Mouse (Mus musculus) urinary bladder, postnatal 14 days (tissue): ENCODE data around the gene Ptprd.

Experiments
- DNase-seq: peaks from one replicate; pipeline ENCODE4 v3.0.0; 2021; ENCODE audit warnings: low spot score

Ptprd gene

DNA sequence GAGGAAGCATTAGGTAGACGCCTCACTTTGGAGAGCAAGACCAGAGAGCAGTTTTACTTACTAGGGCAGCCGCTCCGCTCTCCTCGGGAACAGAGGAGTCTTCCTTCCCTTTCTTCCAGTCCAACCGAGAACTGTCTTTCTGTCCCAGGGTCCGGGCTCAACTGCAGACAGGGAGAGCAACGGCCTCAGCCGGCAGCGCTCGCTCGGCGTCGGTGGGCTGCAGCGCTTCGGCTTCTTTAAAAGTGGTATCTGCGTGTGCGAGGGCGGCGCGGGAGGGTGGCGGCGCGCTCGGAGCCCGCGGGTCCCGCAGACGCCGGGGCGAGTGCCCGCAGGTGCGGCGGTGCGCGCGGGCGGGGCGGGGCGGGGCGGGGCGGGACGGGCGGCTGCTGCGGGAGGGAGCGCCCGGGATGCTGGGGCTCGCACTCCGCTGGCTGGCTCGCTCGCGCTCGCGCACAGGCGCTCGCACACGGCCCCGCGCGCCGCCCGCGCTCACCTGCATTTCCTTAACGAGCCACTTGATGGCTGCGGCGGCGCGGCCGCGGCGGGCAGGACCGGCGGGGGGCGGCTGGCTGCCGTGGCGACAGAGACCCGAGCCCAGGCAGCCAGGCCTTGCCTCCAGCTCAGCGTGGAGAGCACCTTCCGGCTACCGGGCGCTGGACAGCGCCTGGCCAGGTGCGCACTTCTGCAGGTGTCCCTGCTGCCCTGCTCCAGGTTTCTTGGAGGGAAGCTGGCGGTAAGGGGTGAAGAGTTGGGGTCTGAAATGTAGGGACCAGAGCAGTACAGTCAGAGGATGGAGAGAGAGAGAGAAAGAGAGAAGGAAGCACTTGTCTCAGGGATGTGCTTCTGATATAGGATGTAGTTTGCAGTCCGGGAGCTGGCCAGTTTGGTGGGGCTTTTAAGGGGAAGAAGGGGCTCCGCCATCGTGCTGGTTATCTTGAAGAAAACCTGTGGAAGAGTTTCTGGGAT lies at the start of gene Ptprd:
Gene Ptprd, minus strand, starts transcription at position 433 of the 966 bp plus-strand sequence.
- DNase-seq, result peak; percentile 12

DNA sequence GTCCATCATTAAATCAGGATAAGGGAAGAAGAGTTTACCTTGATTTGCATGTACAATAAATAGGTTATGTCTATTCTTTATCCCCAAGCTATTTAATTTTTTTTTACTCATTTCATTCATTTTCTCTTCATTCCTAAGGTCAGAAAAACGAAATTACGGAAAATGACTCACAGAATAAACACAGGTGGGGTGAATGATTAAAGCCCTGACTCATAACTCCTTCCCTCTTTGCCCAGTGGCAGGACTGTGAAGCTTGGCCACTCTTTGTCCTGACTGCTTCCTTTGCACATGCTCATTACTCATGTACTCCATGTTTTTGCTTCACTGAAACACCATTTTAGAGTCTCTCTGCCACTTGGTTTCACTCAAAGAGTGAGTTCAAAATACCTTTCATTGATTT lies 24.1 kb upstream of the Ptprd start:
- DNase-seq, result no peak

DNA sequence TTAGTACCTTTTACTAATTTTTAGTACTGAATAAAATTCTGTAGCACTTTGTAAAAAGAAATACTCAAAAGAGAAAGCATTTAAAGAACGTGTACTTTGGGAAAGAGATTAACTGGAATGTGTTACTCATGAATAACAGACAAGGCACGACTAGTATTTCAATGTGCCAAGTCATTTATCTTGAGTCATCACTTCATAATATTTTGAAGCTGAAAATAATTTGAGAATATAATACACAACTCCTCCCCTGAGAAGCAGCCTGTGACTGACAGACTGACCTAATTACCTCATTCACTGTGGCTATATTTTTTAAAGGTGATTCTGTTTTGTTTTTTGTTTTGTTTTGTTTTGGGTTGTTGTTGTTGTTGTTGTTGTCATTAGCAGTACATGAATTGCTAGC lies 23.6 kb upstream of the Ptprd start:
- no peak for DNase-seq

DNA sequence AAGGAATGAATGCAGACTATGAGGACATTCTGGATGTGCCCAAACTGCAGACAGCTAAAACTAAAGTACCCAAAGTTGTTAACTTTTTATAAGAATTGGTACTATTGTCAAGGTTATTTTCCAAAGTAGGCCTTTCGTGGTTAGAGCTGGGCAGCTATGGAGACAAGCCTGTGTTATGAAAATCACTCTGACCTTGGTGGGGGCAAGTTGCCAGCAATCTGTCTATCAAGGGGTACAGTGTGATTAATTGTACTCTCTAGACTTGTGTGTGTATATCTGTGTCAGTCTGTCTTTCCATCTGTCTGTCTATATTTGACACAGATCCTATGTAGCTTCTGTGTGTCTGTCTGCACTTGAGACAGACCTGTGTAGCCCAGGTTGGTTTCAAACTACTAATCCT lies 22.9 kb upstream of the Ptprd start:
- no peak for DNase-seq

DNA sequence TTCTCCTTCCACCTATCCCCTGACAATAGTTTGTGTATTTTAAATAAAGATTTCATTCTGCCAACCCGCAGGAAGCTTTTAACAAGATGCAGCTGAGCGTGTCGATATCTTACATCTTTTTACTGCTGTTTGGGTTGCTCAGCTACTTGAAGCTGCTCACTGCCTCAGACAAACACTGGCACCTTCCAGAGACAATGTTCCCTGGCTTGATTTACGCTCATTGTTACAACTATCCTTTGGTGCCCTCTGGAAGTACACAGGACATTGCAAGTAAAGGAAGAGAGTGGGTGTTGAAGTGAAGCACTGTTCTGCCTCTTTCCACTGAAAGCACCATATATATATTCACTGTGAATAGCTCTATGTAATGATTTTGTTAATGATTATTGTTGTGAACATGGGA lies 2.2 kb upstream of the Ptprd start:
- DNase-seq, result no peak

DNA sequence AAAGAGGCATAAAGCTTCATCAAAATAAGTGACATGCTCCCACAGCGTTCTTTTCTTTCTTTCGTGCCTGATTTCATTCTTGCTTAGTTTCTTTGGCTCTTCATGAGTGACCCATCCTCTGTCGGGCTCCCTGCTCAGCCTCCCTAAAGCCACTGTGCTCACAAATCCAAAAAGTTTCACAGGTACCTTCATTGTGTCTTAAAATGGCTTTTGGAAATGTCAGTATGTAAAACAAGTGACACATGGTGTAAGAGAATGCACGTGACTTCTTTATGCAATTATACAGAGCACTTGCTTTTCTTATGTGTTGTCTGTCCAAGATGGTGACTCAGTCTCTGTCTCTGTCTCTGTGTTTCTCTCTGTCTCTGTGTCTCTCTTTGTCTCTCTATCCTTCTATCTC lies 1.2 kb upstream of the Ptprd start:
- DNase-seq, result no peak

DNA sequence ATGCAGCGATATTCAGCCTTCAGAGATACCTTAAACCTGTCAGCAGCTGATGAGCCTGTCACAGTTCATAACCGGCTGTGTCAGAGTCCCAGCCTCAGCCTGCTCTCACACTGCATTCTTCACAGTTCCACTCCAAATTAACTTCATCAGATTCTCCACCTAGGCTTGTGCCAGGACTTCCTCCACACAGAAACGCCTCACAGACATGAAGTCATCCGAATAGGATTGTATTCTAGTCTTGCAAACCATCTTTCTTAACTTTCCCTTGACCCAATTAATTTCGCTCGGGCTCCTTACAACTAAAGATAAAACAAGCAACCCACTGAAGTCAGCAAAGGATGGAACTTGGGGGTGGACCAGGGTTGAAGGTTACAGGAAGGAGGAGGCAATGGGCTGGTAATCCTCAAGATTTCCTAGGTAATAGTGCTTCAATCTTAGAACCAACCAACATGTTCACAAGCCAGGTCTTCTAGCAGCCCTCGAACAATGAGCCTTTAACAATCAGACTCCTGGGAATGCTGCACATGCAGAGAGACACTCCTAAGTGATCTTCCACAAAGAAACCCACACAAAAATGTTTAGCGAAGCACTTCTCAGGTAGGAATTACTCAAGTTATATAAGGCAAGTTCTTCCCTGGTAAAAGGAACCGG lies 758 bp downstream of the Ptprd start:
- DNase-seq, result no peak

DNA sequence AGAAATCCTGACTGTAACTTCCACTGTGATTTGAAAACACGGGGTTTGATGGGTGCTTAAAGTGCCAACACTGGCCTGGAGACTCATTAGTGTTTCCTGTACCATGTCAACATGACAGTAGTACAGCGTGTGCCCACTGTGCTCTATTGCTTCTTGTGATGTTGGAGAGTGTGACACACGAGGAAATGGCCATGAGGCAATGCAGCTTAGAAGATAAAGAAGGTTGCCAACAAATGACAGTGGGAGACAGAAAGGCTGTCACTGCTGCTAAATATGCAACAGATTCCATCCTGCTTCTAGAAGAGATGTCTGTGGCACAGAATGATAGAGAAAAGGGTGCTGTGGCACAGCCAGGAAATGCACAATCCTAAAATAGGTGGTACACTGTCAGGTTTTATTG lies 6.7 kb downstream of the Ptprd start:
- DNase-seq, result no peak

DNA sequence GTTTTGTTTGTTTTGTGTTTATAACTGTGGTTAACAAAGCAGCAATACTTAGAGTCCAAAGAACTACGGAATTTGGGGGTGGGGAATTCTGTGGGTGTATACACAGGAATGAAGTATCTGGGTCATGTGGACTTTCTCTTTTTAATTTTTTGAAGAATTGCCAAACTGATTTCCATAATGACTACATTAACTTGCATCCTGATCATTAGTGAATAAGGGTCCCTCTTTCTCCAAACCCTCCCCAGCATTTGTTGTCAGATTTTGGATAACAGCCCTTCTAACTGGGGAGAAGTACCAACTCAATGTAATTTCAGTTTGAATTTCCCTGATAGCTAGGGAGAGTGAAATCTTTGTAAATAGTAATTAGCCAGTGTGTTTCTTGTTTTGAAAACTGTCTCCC lies 43.3 kb downstream of the Ptprd start:
- DNase-seq, result no peak

DNA sequence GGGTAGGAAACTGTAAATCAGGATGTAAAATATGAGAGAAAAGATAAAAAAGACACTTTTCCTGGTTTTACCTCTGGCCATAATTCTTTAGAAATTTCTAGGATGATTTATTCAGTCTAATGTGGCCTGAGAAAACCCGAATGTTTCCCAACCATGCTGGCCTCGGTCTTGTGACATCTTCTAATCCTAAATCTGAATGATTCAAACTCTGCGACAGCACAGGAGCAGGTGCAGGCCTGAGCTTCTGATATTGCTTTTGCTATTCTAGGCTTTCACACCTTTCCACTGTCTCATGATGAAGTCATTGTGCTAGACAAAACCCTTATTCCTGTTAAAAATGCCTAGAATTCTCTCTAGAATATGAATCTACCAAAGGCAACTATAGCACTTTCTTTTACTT lies 51.3 kb downstream of the Ptprd start:
- no peak for DNase-seq

DNA sequence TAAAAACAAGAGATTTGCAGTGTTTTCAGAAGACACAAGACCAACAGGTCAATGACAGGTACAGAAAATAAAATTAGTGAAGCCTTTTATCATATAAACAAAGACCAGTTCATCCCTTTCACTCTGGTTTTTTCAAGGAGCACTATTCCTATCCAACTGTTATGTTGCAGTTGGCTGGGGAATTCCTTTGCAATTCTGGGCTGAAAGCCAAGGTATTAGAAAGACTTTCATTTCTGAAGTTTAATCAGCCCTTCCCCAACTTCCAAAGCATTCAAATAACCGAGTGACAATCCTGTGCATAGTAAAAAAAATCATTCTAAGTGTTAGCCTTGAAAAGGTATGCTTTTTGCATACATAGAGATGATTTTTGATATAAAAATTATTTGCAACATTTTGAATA lies 61.2 kb downstream of the Ptprd start:
- no peak for DNase-seq

DNA sequence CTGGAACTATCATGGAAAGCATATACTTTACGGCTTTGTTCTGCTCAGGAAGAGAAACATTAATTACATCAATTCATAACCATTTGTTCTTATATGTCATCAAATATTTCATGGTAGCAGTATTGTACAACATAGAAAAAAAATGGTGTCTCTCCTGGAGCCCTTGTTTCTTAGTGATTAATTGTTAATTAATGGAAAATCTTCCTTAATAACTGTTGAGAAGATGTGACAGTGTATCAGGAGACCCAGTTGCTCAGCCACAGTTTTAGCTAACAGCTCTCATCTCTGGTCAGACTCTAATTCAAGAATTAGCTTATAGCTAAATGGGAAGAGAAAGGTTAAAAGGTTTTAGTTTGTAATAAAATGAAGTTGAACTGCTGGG lies 69.0 kb downstream of the Ptprd start:
- no peak for DNase-seq

DNA sequence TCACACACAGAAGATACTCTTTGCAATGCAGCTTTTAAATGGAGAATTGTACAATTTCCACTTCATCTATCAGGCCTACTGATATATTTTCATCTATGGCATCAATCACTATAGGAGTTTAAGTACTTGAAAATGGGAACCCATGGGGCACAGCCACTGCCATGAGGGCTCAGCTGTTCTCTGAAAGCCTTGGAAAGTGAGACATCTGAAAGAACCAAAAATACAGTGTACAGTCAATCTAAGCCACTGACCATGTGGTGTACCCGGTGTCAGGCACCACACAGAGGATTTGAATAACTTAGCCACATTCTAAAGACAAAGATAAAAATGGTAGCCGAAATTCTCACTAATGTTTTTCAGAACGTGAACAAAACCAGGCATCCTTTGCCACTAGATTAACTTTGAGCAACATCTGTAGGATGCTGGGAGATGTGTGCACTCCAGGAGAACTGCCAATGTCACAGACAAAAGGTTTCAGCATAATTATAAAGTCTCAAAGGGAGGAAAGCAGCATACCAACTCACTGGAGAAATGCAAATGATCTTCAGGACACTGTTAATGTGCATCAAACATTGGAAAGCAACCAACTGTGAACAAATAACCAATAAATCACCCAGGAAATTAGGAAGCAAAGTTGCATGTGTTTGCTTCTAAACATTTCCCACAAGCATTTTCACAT lies 69.5 kb downstream of the Ptprd start:
- DNase-seq, result no peak

DNA sequence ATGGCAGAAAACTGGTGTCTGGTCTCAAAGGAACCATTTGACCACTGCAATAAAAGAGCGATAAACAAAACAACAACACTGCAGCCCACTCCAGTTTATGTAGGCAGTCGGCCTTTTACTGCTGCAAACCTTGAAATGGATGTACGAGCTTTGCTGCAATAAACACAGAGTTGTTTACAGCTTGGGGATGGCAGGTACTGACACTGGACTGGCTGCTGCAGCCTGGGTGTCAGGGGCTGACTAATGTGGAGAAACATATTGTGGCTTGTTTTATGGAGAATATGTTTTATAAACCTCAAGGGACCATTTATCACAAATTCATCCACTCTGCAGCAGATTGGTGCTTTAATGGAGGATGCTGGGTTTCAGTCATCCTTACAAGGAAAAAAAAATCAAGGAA lies 100.9 kb downstream of the Ptprd start:
- no peak for DNase-seq

DNA sequence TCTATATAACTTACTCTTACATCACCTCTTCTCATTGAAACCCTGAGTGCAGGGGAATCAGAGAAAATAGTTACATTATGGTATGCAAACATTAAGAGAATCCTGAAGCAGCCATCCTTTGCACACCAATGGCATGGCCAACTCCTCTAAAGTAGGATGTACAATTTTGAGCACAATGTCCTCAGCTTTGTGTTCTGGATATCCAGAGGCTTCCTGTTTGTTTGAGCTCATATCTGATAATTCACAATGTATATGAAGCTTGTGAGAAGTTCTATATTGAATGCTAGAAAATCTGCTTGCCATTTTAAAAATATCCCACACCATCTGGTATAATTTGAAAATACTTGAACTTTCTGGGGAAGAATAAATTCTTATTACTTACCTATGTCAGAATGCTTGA lies 114.2 kb downstream of the Ptprd start:
- no peak for DNase-seq

DNA sequence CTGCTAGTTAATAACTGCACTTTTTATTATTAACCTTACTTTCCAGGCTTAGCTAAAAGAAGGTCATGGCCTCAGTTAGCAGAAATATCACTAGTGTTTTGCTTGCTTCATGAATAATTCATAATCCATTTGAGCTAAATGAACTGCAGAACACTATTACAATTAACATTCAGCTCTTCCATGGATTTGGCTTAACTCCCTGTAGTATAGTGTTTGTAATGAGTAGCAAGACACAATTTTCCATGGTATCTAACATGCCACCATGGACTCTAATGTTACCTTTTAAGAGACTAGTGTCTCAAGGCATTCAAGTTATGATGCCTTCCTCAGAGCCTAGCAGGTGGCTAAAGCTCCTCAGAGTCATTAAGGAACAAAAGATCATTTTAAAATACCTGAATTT lies 129.0 kb downstream of the Ptprd start:
- no peak for DNase-seq

DNA sequence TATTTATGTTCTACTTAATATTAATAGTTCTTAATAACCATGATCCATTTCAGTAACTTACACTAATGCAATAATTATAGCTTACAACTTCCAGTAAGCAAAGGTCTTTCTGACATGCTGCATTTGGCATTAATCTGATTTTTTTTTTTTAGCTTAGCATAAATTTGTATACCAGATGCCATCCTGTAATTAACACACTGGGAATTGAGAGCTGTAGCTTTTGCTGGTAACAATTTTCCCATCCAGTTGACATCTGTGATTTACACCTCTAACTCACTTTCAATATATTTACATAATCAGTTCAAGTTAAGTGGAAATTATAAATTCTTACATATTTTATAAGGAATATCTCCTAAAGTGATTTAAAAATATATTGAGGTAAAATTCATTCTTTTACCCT lies 134.3 kb downstream of the Ptprd start:
- DNase-seq, result no peak

DNA sequence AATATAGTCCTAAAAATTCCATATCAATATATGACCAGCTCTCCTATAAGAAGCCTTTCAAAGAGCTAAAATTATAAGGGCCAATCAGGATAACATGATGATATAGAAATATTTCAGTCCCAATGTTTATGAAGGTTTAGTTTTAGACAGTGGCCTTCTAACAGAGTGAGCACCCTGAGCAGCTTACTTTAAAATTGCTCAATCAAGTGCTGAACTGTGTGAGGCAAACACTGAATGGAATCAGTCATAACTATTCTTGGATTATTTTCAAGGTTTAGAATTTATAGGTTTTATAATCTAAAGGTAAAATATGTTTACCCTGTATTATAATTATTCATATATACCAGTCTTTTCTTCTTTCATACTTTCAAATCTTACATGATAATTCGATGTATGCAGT lies 134.7 kb downstream of the Ptprd start:
- no peak for DNase-seq

DNA sequence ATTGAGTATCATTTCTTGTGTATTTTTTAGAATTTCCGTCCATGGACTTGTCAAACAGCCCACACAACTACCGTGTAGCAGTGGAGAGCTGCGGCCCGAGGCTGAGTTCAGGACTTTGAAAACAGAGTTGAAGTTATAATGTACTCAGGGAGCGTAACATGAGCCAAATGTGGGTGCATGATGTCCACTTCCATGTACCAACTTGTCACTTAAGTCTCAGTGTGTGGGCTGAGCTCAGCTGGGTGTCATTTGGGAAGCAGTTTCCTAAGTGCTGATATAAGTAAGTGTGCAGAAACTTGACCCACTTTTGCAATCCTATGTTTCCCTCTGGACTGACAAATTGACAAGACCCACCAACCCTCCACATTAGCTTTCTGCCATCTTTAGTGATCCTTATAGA lies 173.4 kb downstream of the Ptprd start:
- no peak for DNase-seq

DNA sequence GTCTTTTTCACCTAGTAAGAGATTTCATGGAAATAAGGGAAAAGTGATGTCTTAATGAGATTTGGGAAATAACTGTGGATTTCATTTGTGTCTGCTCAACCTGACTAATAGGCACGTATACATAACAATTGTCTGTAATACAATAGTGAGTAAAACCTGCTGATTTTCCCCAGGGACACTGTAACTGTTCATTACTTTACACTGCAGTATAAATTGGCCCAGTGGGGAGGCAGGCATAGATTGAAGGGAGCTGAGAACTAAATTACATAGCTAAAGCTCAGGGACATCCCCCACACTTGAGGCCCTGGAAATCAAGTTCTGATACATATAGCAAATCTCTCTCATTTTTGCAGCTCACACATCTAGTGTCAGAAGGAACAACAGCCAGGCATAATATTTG lies 209.7 kb downstream of the Ptprd start:
- DNase-seq, result no peak

DNA sequence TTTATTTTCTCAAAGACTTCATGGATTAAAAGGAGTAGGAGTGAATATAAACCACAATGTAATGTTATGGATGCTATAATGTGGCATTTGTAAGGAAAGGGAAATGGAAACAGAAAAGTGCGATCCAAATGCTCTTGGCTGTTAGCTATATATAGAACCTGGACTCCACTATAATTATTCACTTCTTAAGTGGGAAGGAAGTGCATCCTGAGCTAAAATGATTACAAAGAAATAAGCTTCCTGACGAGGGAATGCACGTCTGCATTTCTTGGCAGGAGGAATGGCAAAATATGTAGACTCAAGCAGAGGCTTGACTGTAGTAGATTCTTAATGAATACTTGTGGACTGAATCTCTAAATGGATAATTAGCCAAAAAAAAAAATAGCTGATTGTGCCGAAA lies 219.1 kb downstream of the Ptprd start:
- DNase-seq, result no peak

DNA sequence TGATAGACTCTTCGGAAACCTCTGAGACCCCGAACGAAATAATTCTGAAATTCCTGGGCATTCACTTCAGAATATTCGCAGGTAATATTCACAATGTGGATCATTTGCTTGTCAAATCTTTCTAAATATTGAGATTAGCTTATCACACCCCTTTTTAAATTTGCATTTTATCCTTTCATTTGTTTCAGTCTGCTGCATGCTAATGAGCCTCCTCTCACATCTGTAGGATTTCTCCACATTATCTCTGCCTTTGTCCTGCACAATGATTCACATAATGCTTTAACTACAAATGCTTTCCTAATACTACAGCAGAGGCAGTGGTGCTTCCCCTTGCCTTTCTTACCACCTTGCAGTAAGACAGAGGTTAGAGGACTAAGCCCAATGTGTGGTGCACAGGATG lies 229.7 kb downstream of the Ptprd start:
- no peak for DNase-seq

DNA sequence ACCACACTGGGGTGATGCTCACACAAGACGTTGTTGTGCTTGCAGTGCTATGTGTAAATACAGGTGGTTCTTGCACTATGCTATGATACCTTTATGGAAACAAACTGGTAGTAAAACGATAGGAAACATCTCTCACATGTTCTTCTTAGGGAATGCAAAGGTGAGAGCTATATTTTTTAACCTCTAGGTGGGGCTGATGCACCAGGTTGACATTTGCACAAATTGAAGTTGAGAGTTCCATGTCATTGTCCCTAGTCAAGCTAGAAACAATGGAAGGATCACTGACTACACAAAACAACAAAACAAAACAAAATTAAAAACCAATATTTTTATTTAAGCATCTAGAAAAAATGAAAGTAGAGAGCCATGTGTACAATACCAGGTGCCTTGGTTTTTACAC lies 250.1 kb downstream of the Ptprd start:
- peak; percentile 2 for DNase-seq
